Mouse (Mus musculus): ENCODE measurements at regions not wholly inside any gene's neighbourhood (a gene's known extent, or its start where the extent isn't known, plus 50 kb on each side); places are given as distances from the start of the nearest gene placed in this dataset.
A peak's percentile ranks its signal among the peaks of the same experiment; 100 is the strongest.
"Not testable (repeated sequence)": the region's sequence is repeated elsewhere in the genome, so short reads cannot be mapped to it uniquely, and the experiment has no call there.

DNA sequence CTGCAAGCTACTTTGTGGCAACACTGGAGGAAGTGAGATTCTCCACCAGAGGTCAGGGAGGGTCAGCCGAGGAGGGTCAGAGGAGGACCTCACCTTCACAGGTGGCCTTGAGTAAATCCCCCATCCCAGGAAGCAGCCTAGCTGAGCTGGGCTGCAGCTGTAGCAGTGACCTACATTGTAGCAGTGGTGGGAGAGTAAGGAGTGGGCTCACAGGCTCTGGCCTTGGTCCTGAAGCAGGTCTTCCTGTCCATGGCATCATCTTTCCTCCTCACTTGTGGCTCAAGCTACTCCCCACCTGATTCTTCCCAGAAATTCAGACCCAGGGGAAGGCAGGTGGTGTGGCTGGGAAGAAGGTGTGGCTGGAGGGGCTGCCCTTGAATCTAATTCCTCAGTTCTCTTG is 84.3 kb downstream of the 1810013L24Rik start:
- not testable (repeated sequence) for DNase-seq

GRCm38 (mm10) chr16:8916091-8916490 is 86.2 kb downstream of the 1810013L24Rik start:
- no peak for DNase-seq

DNA sequence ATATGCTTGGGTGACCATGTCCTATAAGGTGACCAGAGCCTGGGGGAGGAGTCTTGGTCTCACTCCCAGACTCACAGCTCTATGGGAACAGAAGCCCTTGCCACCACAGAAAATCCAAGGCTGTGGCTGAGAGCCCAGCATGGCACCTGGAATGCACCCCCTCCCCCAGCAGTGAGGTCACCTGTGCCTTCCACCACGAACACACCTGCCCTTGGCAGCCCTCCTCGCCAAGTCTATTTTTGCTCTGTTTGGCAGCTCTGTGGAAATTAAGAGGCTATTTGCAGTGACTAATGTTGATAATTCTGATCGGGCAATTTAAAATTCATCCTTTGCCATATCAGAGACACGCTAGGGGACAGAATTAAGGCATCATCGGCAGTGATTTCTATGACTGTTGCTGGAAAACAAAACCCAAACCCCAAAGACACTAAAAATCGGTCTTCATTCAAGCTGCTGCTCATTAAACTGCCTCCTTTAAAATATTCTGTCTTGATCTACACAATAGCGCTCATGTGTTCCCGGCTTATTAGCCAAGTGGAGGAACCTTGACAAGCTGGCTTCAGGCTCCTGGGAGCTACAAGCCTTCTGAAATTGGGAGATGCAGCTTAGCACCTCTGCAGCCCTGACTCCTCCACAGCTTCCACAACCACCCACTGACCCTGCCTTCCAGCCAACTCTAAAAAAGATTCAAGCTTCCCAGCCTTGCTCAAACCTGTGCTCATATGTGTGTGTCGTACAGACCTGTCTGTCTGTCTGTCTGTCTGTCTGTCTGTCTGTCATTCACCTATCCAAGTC is 89.0 kb downstream of the 1810013L24Rik start:
- peak; percentile 73 to 74 for DNase-seq

DNA sequence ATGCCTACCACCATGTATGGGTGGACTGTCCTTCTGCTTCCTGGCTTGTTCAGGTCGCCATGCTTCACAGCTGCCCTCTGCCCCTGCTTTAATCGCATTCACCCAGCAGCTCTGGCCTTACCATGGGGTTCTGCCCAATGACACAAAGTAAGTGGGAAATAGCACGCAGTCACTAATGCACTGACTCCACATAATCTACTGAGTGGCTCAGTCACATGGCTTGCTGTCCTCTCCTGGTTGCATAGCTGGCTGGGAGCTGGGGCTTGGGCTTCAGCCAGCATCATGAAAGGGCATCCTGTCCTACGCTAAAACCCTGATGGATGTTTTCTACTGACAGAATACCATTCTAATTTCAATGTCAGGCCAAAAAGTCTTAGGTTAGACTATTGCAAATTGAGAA is 94.8 kb downstream of the 1810013L24Rik start:
- no peak for DNase-seq

DNA sequence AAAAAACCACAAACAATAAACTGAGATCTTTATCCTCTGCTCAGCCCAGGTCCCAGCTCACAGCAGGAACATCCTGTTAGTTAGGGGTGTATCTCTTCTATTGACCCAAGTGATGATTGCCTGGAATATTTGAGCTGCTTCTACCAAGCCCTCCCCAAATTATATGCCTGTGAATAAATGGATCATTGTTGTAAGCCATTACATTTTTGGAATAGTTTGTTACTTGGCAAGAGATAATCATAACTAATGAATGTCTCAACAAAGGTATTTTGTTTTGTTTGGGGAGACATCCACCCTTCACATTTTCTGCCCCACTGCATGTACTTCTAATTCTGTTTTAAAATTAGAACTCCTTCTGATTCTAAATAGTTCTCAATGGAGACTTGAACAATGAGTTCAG is 102.1 kb downstream of the 1810013L24Rik start:
- no peak for DNase-seq

GRCm38 (mm10) chr16:8933121-8933520 is 103.2 kb downstream of the 1810013L24Rik start:
- no peak for DNase-seq

DNA sequence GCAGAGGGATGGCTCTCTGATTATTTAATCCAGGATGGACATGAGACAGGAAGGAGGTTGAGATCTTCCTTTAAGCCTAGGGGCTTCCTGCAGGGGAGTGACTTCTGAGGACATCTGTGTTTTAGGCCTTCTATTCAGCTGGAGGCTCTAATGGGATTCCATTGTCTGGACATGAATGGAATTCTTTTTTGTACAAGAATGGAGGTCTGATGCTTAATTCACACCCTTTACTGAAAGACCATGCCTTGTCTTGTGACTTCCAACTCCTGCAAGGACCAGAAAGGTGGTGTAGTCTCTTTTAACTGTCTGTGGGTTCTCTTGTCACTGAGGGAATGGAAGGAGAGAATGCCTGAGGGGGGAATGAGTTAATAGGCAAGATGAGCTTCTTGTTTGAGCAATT is 106.5 kb downstream of the 1810013L24Rik start:
- DNase-seq = no peak

GRCm38 (mm10) chr16:8938516-8938915 is 108.6 kb downstream of the 1810013L24Rik start:
- peak; percentile 89 for DNase-seq

- peak; percentile 19 to 61 for DNase-seq
Observed at GRCm38 (mm10) chr16:8939136-8939535, 109.2 kb downstream of the 1810013L24Rik start.

- no peak for DNase-seq
Observed at GRCm38 (mm10) chr16:8944412-8945102, 114.7 kb downstream of the 1810013L24Rik start.

DNA sequence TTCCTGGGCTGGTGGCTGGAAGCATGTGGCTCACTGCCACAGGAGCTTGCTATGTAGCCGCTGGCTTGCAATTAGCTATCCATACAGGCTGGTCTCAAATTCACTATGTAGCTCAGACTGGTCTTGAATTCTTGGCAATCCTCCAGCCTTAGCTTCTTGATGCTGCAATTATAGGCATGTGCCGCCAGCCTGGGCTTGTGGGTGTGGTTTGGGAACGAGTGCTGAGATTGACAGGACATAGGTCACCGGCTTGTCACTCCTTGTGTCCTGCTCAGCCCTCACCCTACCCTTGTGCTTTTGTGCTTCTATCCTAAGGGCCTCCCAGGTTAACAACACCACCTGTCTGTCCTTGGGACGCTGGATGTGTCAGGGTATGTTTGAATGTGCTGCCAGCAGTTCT is 117.9 kb downstream of the 1810013L24Rik start:
- DNase-seq = no peak

GRCm38 (mm10) chr16:8951156-8951899 is 121.4 kb downstream of the 1810013L24Rik start:
- no peak for DNase-seq

- no peak for DNase-seq
Observed at GRCm38 (mm10) chr16:8961739-8962138, 131.8 kb downstream of the 1810013L24Rik start.

DNA sequence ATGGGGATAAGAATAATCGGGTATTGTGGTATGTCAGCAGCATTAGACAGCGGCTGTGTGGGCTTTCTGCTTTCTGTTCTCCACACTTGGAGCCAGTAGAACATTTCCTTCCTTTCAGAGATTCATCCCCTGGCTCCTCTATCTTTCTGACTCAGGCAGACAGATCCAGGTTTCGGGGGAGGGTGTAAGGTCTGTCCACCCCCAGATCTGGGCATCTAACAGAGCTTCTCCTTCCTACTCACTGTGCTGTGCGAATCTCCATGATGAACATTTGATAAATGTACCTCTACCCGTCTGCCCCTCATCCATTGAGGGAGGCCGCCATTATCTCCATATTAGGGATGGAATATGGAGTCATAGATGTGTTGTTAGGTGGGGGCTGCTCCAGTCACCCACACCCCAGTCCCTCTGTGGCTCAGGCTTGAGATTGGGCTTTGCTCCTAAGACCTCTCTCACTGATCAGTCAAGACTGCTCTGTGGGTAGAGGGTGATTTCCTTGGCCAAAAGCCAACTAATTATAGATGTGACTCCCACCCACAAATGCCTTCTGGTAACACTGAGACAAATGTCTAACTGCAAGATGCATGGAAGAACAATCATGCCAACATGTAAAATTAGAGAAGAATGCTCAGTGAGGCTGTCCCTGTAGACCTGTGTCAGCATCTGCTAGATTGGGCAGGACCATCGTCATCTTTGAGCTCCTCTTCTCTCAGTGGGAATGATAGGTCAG is 163.8 kb downstream of the 1810013L24Rik start:
- DNase-seq = no peak

DNA sequence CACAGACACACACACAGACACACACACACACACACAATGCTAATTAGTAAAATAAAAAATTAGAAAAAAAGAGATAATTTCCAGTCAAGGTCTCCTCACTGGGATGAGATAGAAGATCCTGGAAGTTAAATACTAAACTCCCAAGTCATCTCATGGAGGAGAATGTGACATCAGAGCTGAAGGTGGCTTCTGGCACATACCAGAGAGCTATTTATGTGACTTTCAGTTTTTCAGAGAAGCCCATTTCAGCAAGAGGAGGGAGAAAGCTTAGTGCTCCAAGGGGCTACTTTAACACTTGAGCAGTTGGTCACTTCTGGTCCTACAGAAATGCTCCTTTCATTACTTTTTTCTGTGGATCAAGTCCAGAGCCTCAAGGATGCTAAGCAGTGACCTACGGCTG is 164.6 kb downstream of the 1810013L24Rik start:
- no peak for DNase-seq

GRCm38 (mm10) chr16:8997250-8997649 is 167.3 kb downstream of the 1810013L24Rik start:
- DNase-seq = no peak

- DNase-seq = peak in 1 of 2 experiments; percentile 20
Observed at GRCm38 (mm10) chr16:9004012-9004411, 174.1 kb downstream of the 1810013L24Rik start.

DNA sequence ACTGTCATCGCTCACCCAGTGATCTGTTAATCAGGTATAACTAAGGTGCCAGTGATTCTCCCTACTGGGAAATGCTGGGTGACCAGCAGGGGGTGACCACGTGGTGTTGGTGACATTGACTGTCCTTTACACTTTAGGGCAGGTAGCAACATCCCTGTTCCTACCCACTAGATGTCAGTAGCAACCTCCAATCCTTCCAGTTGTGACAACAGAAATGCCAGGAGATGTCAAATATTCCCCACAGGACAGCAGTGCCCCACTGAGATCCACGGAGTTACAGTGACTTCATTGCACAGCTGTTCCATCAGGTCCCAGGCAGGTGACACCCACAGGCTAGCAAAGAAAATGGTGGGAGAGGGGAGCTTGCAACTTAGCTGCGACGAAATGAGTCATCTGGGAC is 176.0 kb downstream of the 1810013L24Rik start:
- DNase-seq = peak in 1 of 2 experiments; percentile 19

GRCm38 (mm10) chr16:9009361-9010083 is 179.6 kb downstream of the 1810013L24Rik start:
- DNase-seq = peak; percentile 94

DNA sequence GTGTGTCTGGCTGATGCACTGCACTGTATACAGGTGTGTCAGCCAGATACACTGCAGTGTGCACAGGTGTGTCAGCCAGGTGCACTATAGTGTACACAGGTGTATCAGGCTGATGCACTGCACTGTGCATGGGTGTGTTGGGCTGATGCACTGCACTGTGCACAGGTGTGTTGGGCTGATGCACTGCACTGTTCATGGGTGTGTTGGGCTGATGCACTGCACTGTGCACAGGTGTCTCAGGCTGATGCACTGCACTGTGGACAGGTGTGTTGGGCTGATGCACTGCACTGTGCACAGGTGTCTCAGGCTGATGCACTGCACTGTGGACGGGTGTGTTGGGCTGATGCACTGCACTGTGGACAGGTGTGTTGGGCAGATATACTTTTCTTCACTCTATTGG is 181.2 kb downstream of the 1810013L24Rik start:
- DNase-seq = no peak

- DNase-seq = peak; percentile 55 to 59
Observed at GRCm38 (mm10) chr16:9011691-9012090, 181.8 kb downstream of the 1810013L24Rik start.

Measured in cerebellum, postnatal 14 days (tissue).